Comparison of ENCODE assay signal across 15 mouse cellular contexts in the genomic region with DNA sequence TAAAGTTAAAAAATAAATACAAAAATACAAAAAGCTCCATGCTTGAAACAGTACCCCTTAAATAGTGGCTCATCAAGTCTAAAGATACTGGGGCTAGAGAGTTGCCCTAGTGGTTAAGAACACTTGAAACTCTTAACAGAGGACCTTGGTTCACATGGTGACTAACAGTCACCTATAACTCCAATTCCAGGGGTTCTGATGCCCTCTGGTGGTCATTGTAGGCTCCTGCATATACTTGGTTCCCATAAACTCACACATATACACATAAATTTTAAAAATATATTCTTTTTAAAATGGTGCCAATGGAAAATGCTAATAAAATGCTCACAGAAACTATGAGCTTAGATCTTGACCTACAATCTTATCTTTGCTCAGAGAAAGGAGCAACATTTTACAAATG.
A peak's percentile ranks its signal among the peaks of the same experiment; 100 is the strongest.
DNase-seq lines count a peak whose midpoint lies in the region; TF ChIP-seq lines count a peak whose summit lies in the region.
"Had no signal": no experiment of that assay in that cellular context is flagged by ENCODE, and none has a peak within 500 bp of the region (broad histone marks: within the 10 kb centered on the region; RNA-seq: fewer than 3 reads in every experiment).

No protein-coding gene starts in this region.

- no peak for TF ChIP-seq POLR2A in cerebellum, adult 2 months (IDR thresholded peaks at IDR 0.05; ENCODE audit: borderline replicate concordance, insufficient read depth, low read length)

- peak; percentile 45 for TF ChIP-seq CTCF in left cerebral cortex, adult 2 months (IDR thresholded peaks at IDR 0.05)
- no peak for TF ChIP-seq CTCF in cerebellum, adult 2 months (IDR thresholded peaks at IDR 0.05; ENCODE audit: borderline replicate concordance, insufficient read depth, low read depth, low read length)

- no peaks in the 10 kb centered on the region for H3K27me3 ChIP-seq in cerebellum, adult 2 months (ENCODE audit: control insufficient read depth, insufficient read depth, low read length)
- H3K27me3 ChIP-seq: heart, embryonic 12.5 days; hindbrain, embryonic 12.5 days; liver, embryonic 13.5 days had no signal

- no peaks in the 10 kb centered on the region; the same call in 1 of the 2 replicates for H3K4me1 ChIP-seq in cerebellum, adult 2 months (ENCODE audit: control insufficient read depth, insufficient read depth, low read length)
- H3K4me1 ChIP-seq: heart, embryonic 12.5 days; hindbrain, embryonic 12.5 days; liver, embryonic 13.5 days had no signal

- intact Hi-C loops in left cerebral cortex, adult 2 months (cut with DNase I) = loop anchor here (2.0 to 5.0 kb wide), 4 partner anchors 79 to 173 kb away; no protein-coding TSS in a partner anchor
- intact Hi-C loops in left cerebral cortex, postnatal 4 days (cut with DNase I) = no loop called here

- peak; percentile 20 for DNase-seq in embryo, embryonic 10 days (ENCODE audit: low spot score)
- no peak for DNase-seq in embryo, embryonic 9.5 days (ENCODE audit: extremely low spot score)
- DNase-seq in left cerebral cortex, adult 2 months (ENCODE audit: extremely low spot score in 1 of 2, low spot score in 2 of 2) = no peak
- DNase-seq in left cerebral cortex, postnatal 4 days = no peak
- peak; percentile 79 for DNase-seq in ES-CJ7 (ENCODE audit: low read depth, low spot score)
- peak; percentile 2 for DNase-seq in embryo, embryonic 11.5 days (ENCODE audit: low read depth, low spot score)
- DNase-seq in cerebellum, adult 2 months = no peak
- DNase-seq in urinary bladder, postnatal 36 days (ENCODE audit: low spot score in 2 of 2) = no peak
- DNase-seq: adrenal gland, postnatal 10 days; B cell, adult 2 months; kidney, adult 9 months; liver, embryonic 13.5 days; thymus, adult 18-20 months had no signal

- no peak overlapping the region for H3K4me3 ChIP-seq in left cerebral cortex, adult 2 months
- H3K4me3 ChIP-seq in cerebellum, adult 2 months (replicated peaks; ENCODE audit: insufficient read depth, low read depth, low read length) = no peak overlapping the region
- H3K4me3 ChIP-seq: heart, embryonic 12.5 days; hindbrain, embryonic 12.5 days; liver, embryonic 13.5 days had no signal

- H3K27ac ChIP-seq in left cerebral cortex, adult 2 months = peak overlapping the region; percentile 25; the same call in 1 of the 2 replicates
- H3K27ac ChIP-seq in cerebellum, adult 2 months (ENCODE audit: insufficient read depth, low read length) = no peak overlapping the region
- H3K27ac ChIP-seq: hindbrain, embryonic 12.5 days; liver, embryonic 13.5 days had no signal

Comparison
In these comparisons a context has a peak if more than half of its experiments do, and no peak if none do; other contexts are left out.
1. DNase-seq: peak in embryo, embryonic 10 days (single experiment), ES-CJ7 (single experiment) and embryo, embryonic 11.5 days (single experiment); none in embryo, embryonic 9.5 days (single experiment), left cerebral cortex, adult 2 months (0 of 2), left cerebral cortex, postnatal 4 days (single experiment), cerebellum, adult 2 months (0 of 2) and urinary bladder, postnatal 36 days (0 of 2).